Comparison of ENCODE assay signal across 24 mouse cellular contexts in genomic region chr10:71663545-71663944, GRCm38 (mm10).
"Had no signal": no experiment of that assay in that cellular context is flagged by ENCODE, and none has a peak within 500 bp of the region (broad histone marks: within the 10 kb centered on the region; RNA-seq: fewer than 3 reads in every experiment).

No protein-coding gene starts in this region.

- ATAC-seq: hindbrain, postnatal 0 days; intestine, embryonic 16.5 days had no signal

- H3K4me1 ChIP-seq: heart, embryonic 10.5 days; heart, embryonic 12.5 days; hindbrain, embryonic 15.5 days; kidney, embryonic 15.5 days; limb, embryonic 10.5 days; limb, embryonic 12.5 days had no signal

- H3K9ac ChIP-seq: heart, embryonic 12.5 days; hindbrain, embryonic 13.5 days; hindbrain, embryonic 15.5 days; kidney, embryonic 15.5 days; limb, embryonic 12.5 days had no signal

- H3K27ac ChIP-seq: heart, embryonic 10.5 days; hindbrain, embryonic 13.5 days; hindbrain, embryonic 15.5 days; hindbrain, postnatal 0 days; kidney, embryonic 15.5 days; kidney, postnatal 0 days; left cerebral cortex, adult 2 months; limb, embryonic 10.5 days; limb, embryonic 12.5 days had no signal

- DNase-seq: gastrocnemius, postnatal 14 days; gastrocnemius, postnatal 36 days; heart, adult 18-20 months; heart, postnatal 10 days; heart, postnatal 36 days; kidney, adult 11 months; kidney, adult 2 months; kidney, adult 9 months; kidney, postnatal 14 days; kidney, postnatal 36 days; layer of hippocampus, adult 9-11 months; liver had no signal

- H3K27me3 ChIP-seq: heart, embryonic 12.5 days; hindbrain, embryonic 13.5 days; hindbrain, embryonic 15.5 days; kidney, embryonic 15.5 days; limb, embryonic 12.5 days had no signal

- H3K36me3 ChIP-seq: heart, embryonic 10.5 days; heart, embryonic 12.5 days; hindbrain, embryonic 13.5 days; hindbrain, embryonic 15.5 days; kidney, embryonic 15.5 days; limb, embryonic 10.5 days; limb, embryonic 12.5 days had no signal

- H3K4me3 ChIP-seq: heart, embryonic 10.5 days; heart, embryonic 12.5 days; hindbrain, embryonic 13.5 days; hindbrain, embryonic 15.5 days; kidney, embryonic 15.5 days; left cerebral cortex, adult 2 months; limb, embryonic 10.5 days; limb, embryonic 12.5 days had no signal

- H3K4me2 ChIP-seq: heart, embryonic 12.5 days; hindbrain, embryonic 13.5 days; hindbrain, embryonic 15.5 days; kidney, embryonic 15.5 days; limb, embryonic 12.5 days; liver, embryonic 11.5 days had no signal

- H3K9me3 ChIP-seq: heart, embryonic 10.5 days; heart, embryonic 12.5 days; hindbrain, embryonic 13.5 days; hindbrain, embryonic 15.5 days; kidney, embryonic 15.5 days; limb, embryonic 10.5 days had no signal
